Mouse (Mus musculus): ENCODE measurements at regions not wholly inside any gene's neighbourhood (a gene's known extent, or its start where the extent isn't known, plus 50 kb on each side); places are given as distances from the start of the nearest gene placed in this dataset.

DNA sequence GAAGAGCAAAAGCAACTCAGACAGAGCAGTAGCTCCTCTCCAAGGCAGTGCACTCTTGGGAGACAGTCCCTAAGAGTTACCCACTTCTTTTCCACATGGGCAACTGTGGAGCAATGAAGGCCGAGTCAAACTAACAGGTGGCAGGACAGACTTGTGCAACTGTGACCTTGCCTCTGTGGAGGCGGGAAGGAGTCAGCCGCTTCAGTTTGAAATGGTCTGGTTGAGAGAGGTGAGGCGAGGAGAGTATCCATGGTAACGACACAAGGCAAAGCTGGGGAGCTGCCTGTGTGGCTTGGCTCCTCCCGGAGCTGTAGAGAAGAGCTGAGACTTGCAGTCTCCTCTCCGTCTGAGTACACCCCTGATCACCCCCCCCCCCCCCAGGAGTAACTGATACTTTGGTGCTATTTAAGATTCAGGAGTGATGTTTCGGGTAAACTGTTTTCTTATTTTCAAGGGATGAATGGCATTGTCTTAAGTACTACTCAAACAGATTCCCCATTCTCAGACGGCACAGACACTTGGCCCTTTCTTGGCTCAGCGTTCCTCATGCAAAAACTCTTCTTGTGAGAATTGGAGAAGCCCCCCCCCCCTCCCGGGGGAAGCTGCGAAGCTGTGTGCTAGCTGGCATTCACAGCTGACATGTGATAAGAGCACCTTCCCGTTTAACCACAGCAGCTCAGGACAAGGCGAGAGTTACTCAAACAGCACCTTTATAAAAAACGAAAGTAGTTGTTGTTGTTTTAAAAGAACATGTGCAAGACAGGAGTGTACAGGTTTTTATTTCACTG lies 54.9 kb upstream of the Chst1 start:
- DNase-seq: peak; percentile 55

DNA sequence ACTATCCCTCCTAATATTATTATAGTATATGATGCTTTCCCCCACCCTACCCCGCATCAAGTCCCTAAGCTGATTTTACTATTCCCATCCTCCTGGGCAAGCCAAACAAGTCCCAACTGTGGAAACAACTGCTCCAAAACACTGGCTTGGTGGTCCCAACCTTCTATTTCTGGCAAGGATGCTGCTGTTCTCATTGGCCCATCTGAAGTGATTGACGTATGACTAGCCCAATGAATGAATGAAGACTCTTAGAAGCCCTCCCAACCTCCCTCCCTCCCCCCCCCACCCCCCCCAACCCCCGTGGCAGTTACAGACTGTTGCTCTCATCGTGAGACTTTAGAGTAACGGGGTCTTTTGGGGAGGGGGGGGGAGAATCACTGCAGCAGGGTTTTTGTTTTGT lies 58.7 kb upstream of the Chst1 start:
- DNase-seq: no peak

DNA sequence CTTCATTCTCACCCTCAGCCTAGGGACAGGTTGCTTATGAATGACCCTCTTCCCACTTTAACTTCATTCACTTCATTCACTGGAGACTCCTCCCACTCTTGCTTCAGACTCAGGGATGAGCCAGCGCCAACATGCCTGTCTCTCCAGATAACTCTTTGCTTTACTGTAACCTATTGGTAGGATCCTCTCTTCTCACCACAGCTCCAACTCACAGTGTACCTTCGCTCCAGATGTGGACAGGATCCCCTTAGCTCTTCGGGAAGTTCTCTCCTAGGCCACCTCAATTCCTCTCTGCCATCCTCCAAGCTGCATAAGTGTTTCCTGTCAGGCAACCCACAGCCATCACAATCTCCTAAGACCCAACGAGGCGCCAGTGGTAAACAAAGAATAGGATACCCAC lies 67.5 kb upstream of the Chst1 start:
- DNase-seq: no peak

DNA sequence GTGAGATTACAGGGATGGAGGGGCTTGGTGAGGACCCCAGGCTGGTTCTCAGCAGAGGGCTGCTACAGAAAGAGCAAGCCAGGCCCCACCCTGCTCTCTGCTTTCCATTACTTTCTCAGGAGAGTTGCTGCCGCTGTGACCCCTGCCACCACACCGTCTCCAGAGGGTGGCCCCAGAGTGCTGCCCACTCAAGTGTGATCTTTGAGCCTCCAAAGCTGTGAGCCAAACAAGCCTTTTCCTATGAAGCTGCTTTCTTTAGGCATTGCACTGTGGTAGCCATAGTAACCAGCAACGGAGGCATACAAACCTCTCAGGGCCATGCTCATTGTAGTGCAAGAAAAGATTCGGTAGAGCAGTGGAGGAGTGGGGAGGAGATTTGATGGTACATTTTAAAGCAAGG lies 68.8 kb upstream of the Chst1 start:
- DNase-seq: peak; percentile 15

DNA sequence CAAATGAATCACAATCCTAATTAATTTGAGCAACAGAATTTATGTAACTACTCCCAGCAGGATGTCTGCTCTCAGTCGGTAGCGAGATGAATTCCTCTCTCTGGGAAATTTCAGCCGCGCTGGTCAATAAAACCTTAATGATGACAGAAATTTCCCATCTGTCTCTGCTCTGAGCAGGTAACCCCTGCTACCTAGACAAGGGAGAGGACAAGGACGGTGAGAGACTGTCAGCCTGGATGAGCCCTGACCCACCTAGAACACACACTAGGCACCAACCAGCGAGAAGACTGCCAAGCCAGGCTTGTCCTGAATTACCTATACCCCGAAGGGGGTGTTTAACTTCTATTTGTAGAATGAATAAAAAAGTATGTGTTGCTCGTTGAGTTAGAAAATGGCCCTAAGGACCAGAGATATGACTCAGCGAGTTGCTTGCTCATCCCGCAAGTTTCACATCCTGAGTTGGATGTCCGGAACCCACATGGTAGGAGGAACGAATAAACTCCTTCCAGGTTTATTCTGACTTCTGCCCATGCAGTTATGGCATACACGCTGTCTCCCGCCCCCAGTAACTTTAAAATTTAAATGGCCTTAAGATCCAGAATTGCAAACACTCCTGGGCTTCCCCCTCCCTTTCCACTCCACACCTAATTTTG lies 69.5 kb upstream of the Slc35c1 start:
- DNase-seq: peak; percentile 71

DNA sequence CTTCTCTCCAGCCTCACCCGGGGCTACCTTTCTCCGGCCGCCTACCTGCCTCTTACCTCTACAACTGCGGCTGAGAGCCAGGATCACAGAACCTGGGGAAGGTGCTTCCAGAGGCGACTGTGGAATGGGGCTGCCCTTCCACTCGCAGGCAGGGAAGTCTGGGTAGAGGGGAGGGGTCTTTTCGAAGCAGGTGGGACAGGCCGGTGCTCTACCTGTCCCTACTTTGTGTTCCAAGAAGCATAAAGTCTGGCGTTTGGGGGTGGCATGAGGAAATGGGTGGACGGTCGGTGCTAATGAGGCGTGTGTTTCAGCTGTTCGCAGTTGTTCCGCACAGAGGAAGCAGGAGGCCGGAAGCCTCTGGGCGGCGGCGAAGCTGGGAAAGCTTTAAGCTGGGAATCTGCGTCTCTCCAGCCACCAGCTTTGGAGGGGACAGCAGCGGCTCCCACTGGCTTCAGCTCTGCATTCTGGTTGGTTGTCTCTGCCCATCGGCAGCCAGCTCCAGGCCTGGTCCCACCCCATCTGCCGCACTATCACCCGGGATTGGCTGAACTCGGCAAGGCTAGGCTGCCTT lies 68.8 kb upstream of the Slc35c1 start:
- peak; percentile 90 for DNase-seq

DNA sequence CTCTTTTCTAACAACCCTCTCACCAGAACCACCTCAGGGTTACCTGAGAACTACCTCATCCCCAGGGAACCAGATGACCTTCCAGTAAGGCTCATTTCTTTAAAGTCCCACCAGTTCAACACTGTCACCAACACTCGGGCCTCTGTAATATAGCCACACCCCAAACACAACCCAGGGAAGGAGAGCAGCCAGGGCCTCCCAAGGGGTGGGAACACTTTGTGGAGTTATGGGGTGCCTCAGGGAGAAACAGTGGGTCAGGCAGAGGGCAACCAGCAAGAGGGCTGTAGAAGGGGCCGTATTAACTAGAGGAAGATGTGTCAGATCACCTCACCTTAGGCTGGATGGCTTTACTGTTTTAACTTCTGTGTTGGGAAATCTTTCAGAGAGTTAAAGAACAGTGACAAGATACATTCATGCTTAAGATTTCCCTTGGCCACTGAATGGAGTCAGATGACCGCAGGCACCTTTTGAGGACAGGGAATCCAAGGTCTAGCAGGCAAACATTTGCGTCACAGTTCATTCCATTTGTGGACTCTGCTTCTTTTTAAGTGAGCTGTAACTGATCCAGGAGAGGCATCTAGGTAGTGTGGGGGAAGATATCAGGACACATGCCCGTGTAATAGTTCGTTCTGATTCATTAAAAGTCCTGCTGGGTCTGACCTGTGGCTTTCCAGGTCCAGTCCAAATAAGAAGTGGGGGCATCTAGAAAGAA lies 67.9 kb upstream of the Slc35c1 start:
- no peak for DNase-seq

DNA sequence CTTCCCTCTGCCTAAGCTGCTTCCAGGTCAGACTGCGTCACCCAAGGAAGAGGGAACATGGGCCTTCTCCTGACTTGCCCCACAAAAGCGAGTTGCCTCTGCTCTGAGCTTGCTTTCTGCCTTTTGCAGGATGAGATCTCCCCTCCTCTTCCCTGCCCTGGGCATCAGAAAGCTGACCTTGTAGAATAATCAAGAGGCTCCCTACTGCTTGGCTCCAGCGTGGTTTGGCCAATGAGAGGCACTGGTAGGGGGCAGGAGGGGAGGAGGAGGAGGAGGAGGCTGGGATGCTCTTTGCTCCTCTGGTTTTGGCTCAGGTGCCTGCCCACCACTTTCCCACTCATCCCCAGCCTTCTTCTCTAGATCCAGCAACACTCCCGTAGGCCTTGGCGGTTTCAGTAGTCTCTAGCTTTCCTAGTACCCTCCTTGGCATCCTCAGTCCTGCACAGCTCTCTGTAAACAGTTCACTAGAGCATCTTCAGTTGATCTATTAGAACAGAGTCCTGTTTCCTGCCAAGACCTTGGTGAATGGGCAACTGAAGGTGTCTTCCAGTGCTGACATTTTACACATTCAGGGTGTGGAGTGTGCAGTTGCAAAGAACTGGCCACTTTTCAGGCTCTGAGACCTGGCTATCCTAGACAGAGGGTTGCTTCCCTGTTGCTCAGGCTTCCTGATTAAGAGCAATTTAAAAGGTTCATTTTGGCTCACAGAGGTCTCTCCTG lies 66.5 kb upstream of the Slc35c1 start:
- DNase-seq: no peak

DNA sequence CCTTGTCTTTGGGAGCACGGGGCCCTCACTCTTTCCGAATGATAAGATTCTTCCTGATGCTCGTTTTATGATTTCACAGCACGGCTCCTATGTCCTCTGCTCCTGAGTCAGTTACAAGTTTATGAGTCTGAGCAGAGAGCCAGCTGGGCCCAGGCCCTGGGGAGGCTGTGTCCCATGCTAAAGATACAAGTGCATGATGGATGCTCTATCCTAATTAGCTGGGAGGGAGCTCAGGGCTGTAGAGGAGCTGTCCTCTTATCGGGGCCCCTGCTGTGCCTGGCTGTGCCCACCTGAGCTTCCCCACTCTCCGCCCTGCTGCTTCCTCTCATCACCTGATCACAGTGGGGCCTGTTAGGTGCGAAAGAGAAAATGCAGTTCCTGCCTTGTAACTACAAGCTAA lies 65.3 kb upstream of the Slc35c1 start:
- DNase-seq: no peak

DNA sequence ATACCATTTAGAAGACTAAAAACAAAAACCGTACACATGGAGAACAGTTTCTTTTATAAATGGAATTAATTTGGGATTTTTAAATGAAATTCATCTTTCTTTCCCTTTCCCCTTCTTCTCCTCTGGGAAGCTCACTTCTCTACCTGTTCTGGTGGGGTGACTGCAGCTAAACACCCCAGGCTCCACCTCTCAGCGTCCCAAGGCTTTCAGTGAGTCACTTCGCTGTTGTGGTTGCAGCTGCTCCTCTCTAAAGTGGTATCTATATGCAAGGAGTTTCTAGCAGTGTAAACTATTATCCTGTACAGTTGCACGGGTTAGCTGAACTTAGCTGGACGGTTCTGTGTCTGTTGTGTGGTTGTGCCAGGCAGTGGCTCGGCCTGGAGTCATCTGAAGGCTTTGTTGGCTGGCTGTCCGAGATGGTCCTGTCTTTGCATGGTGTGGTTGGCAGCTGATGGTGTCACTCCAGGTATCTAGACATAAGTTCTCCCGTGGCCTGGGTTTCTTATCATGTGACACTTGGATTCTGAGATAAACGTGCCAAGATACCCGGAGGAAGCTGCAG lies 64.8 kb upstream of the Slc35c1 start:
- DNase-seq: peak; percentile 50

DNA sequence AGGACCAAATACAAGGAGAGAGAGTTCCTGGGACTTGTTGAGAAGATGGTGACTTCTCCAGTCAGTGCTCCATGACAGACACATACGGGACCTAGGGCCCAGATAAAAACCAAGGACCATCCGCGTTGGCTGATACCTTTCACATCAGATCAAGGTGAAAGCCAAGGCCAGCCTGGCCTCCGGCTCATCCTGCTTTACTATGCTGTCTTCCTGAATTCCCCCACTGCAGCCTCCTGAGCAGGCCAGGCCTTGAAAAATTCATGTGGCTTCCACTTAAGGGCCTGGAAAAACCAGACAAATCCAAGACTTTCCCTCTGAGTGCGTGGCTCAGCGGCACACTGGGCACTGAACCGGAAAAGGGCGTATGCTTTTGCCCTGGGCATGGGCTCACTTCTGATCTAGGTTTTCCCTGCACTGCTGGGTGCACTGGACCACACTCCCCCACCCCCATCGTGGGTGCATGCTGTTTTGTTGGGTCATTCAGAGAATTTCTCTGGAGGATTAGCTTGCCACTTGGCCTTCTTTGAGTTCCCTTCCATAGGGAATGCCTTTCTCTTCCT lies 64.1 kb upstream of the Slc35c1 start:
- DNase-seq: peak; percentile 67

DNA sequence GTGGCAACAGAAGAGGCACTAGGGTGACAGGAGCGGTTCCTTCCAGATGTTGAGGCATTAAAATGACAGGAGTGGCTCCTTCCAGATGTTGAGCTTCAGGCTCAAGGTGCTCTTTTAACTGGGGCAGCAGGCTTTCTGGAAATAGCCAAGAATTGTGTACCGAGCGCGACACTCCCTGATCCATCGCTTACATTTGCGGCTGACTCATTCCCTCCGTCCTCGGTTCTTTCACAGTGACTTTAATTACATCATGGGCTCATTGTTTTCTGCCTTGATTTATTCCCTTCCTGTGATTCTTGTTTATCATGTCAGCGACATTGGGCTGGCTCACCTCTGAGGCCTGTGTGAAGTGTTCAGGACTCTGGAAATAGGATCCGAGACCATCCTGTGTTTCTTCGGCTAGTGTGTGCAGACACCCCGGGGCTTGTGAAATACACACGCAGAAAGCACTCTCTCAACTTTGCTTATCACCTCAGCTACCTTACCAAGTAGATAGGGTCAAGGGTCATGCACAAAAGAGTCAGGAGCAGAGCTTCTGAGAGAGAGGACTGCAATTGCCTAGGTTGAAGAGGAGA lies 63.1 kb upstream of the Slc35c1 start:
- DNase-seq: peak; percentile 78

DNA sequence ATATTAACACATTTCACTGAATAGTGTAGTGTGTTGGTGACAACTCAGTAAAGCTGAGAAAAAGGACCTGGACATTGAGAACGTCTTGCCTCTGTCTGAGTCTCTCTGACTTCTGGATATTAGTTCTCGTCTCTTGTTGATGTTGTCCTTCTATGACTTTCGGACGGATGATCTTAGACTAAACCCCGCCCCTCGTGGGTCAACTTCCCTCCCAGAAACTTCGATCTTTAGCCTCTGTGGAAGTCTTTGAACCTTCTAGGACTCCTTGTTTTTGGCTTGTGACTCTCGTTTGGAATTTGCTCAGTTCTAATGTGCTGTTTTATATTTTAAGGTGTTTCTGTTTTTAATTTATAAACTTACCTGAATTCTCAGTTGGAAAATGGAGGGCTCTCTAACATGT lies 61.2 kb upstream of the Slc35c1 start:
- DNase-seq: peak; percentile 56

DNA sequence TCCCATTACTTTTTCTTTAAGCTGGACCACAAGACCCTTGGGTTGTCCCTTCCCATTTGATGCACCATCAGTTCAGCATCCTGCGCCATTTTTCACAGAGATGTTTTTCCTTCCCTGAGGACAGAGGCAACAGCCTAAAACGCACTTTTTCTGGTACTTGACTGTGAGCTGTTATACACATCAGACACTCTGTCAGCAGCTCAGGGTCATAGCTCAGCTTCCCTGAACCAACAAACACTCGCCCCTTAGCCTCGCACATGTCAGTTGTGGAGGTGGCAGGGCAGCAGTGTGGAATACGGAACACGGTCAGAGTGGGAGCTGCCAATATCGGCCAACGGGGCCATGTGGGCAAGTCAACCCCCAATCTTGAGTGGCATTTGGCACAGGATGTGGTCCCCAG lies 59.1 kb upstream of the Slc35c1 start:
- DNase-seq: peak; percentile 55

DNA sequence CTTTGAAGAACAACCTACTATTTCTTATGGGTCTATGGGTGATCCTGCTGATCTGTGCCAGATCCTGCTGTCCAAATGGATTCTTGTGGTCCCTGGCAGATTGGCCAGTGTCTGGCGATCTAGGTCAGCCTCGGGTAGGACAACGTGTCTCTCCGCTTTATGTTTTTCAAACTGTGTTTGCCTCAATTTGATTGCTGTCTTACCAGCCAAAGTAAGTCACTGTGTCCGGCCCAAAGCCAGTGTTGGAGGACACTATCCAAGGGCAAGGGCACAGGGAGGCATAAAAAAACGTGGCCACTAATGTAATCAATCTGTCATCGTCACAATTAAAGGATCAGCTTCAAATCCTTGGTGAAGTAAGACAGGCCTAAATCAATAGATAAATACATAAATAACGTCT lies 58.6 kb upstream of the Slc35c1 start:
- peak; percentile 81 for DNase-seq

DNA sequence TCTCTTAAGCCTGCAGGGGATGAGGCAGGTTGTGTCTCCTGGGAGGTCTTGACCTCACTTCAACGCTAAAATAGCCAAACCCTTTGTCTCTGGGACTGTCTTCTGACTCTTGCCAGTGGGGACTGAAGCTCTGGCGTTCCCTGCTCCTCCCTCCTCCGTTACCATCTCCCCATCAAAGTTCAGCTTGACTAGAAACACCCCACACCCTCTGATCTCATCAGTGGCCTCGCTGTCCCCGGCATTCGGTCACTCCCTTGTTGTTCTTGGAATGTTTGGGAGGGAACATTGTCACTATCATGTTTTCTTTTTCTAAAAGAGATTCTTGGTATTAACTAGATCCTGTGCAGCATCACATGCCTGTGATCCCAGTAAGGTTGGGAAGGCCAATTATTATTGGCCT lies 54.6 kb upstream of the Slc35c1 start:
- DNase-seq: no peak

DNA sequence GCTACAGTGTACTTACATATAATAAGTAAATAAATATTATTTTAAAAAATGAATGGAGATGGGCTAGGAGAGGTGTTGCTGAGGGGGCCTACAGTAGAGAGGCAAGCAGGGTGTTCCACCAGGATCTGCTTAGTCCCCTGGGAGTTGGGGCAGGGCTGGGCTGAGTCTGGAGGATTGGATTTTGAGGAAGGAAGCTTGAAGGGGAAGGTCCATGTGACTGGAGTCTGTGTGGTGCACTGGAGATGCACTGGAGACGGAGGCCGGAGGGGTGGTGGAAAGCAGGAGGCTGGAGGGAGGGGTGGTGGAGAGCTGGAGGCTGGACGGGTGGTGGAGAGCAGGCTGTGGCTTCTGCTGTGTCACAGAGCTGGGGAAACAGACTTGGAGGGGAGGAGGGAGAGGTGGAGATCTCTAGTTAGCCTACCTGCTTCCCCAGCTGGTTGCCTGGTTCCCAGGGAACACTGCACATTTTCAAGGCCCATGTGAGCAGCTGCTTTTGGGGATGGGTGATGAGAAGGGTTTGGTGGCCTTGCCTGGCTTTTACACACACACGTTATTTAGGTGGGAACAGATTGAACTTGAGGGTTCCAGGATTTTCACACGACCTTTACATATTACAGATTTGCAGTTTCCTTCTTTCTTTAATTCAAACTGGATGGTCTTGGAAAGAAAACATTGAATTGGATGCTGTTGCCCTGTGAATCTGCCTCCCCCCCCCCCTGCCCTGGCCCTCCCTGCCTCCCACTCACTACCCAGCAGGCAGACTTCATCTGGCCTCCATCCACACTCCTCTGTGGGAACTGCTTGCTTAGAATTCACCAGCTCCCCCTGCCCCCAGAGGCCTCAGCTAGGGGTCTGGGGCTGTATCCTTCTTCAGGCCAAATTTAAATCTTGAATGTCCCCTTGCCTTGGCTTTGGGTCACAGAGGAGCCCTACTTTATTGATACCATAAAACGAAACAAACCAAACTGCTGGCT lies 51.7 kb upstream of the Slc35c1 start:
- DNase-seq: no peak
